Mouse (Mus musculus) G1E (cell line): ENCODE measurements around the gene Cenpb.

Source experiments
- CTCF ChIP-seq: IDR thresholded peaks from 2 replicates; pipeline ENCODE4 v1.5.1; 2012; ENCODE audit warnings: low read depth, low read length, inconsistent platforms, mixed read lengths
- GATA1 ChIP-seq: IDR thresholded peaks from 2 replicates; pipeline ENCODE4 v1.6.1; 2012; ENCODE audit warnings: borderline replicate concordance, low read length, inconsistent platforms, mixed read lengths
- GATA2 ChIP-seq: IDR thresholded peaks from 2 replicates; pipeline ENCODE4 v1.6.1; 2012; ENCODE audit warnings: low read depth, low read length, inconsistent platforms, borderline replicate concordance
- POLR2AphosphoS5 ChIP-seq: IDR thresholded peaks from 2 replicates; pipeline ENCODE4 v1.6.1; 2012; ENCODE audit warnings: low read depth, low read length, inconsistent platforms; ENCODE audit not compliant: insufficient replicate concordance
- TAL1 ChIP-seq: conservative IDR thresholded peaks from 2 replicates; pipeline ENCODE4 v1.6.1; 2012; ENCODE audit warnings: low read depth, low read length, inconsistent platforms, mixed read lengths

DNA sequence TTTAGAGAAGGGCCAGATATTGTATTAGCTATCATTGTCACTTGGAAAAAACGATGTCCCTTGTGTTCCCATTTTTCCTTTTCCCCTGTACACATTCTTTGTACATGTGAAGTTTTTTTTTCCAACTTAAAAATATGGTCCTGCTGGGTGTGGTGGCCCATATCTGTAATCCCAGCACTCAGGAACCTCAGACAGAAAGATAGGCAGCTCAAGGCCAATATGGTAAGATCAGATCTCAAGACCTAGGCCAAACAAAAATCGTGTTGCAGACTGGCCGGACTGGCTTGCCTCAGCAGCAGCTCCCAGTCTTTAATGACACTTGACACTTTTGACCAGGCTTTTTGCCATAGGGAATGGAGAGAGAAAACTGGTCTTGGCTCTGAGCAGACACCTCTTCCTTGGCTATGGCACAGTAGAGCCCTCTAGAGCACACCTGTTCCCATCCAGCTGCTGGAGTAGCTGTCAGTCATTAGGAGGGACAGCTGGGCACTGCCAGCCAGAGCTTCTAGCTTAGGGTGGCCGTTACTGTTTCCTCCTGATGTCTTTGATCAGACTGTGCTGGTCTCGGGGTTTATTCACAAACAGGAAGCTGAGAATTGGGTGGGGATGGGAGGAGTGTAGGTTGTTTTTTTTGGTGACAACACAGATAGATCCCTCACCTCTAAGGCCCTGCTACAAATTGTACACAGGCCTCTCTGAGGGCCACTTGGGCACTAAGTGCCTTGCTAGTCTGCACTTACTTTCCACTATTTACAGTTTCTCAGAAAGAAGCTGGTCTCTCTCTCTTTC is 9.8 kb upstream of the Cenpb start:
- no peak for TF ChIP-seq CTCF
- TF ChIP-seq GATA1 = no peak
- TF ChIP-seq TAL1 = no peak
- no peak for TF ChIP-seq POLR2AphosphoS5
- no peak for TF ChIP-seq GATA2
